Mouse (Mus musculus) lung, postnatal 0 days (tissue): ENCODE measurements around the gene Aff4.

Source experiments
- CTCF ChIP-seq: IDR thresholded peaks from 2 replicates; pipeline ENCODE4 v1.5.1; 2016; ENCODE audit warnings: antibody characterized with exemption, mild to moderate bottlenecking
- EP300 ChIP-seq: IDR thresholded peaks from 2 replicates; pipeline ENCODE4 v1.6.1; 2016; ENCODE audit warnings: antibody characterized with exemption, mild to moderate bottlenecking, control low read depth

DNA sequence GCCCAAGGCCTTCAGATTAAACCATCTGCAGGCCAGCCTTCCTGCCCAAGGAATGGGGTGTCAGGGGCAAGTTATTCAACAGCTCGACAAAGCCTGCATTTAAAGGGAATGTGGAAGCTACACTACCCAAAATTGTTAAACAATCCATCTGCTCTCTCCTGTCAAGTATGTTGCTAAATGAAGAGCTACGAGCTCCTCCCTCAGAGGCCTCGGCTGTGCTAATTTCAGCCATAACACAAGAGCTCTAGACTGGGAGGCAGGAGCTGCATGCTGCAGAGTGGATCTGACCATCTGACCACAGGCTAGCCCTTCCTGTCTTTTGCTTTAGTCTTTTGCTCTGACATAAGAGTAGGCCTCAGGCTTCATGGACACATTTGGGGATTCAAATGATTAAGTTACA is 74.6 kb downstream of the Aff4 start:
- TF ChIP-seq CTCF (no peak), EP300 (no peak)
